Mouse (Mus musculus): Measurements from ENCODE around the gene Calhm5. TPM values are rescaled to one million over a fixed set of nuclear protein-coding genes. Genes with fewer than 3 reads are reported as not detected.

Gene Calhm5
- 0.39 and 0.74 TPM in 2 replicates for polyA plus RNA-seq (2015; fragmentation: Nextera tagmentation; extraction: Ambion mirVana)

DNA sequence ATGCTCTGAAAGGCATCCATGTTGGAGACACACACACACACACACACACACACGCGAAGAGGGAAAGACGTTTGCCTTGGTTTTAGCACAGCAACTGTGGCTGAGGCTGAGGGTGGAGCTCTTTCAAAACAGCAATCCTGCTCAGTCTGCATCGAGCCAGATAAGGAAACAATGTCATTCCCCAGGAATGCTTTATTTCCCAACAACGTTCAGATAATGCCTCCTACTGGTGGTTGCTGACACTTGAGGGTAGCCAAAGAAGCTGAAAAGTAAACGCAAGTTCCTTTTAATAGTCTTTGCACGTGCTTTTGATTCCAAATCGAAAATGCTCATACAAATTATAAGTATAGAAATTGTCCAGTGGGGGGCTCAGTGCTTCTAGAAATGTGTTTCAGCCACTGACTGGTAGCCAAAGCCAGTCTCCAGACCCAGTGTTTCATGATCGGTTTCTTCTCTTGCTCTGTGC lies at the start of gene Calhm5:
Calhm5 (minus strand) TSS at position 102 of the 466 bp plus-strand sequence.
- WGBS, result 22% methylated on average over 9 of the region's 9 CpGs
- Histone ChIP-seq H3K9me3 (replicated peaks) (no peaks in the 10 kb centered on the region), H3K4me1 (peaks cover 4% of the 10 kb centered on the region; the same call in 1 of the 2 replicates), H3K27me3 (no peaks in the 10 kb centered on the region), H3K27ac (no peak within 1 kb of the TSS), H3K9ac (no peak within 1 kb of the TSS), H3K36me3 (no peaks in the 10 kb centered on the region), H3K4me2 (peak within 1 kb of the TSS; percentile 47), H3K4me3 (replicated peaks) (peak within 1 kb of the TSS; percentile 27)
- ATAC-seq (replicated peaks; ENCODE audit: low FRiP score), result peak; percentile 75

DNA sequence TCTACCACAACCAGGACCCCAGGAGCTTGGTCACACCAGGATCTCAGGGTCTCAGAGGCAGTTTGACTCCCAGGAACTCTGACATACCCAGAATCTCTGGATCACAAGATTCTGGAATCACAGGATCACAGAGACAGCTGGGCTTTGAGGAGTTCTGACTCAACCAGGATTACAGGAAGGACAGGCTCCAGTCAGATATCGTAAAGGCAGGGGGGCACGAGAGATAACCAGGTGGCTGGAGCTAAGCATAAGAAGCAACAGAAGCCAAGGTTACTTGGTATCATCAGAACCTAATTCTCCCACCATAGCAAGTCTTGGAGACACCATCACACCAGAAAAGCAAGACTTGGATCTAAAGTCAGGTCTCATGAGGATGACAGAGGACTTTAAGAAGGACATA lies 45.4 kb upstream of the Calhm5 start:
- Histone ChIP-seq H3K27me3 (no peaks in the 10 kb centered on the region), H3K36me3 (no peaks in the 10 kb centered on the region), H3K4me3 (replicated peaks) (no peak overlapping the region), H3K4me2 (no peak overlapping the region), H3K9me3 (replicated peaks) (no peaks in the 10 kb centered on the region), H3K9ac (no peak overlapping the region), H3K27ac (no peak overlapping the region), H3K4me1 (no peaks in the 10 kb centered on the region)
- 88% methylated on average over 2 of the region's 2 CpGs for WGBS
- ATAC-seq (replicated peaks; ENCODE audit: low FRiP score), result no peak

DNA sequence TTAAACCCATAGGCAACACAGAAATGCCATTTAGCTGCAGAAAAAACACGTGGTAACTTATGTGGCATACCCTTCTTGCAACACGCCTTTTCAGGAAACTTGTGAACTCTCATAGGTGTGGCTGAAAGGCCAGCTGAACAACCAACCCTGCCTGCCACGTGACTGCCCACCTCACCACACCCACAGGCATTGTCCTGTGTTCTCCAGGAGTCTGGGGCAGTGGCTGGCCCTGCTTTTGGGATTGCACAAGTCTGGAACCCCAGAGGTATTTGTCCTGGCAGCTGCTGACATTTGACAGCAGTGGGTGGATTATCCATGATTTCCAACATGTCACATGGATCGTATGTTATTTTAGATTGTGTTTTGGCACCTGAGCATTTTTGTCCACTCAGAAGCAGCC lies 43.4 kb upstream of the Calhm5 start:
- no peak for ATAC-seq (replicated peaks; ENCODE audit: low FRiP score)
- Histone ChIP-seq H3K27ac (no peak overlapping the region), H3K9ac (no peak overlapping the region), H3K4me1 (no peaks in the 10 kb centered on the region), H3K27me3 (no peaks in the 10 kb centered on the region), H3K4me2 (no peak overlapping the region), H3K9me3 (replicated peaks) (no peaks in the 10 kb centered on the region), H3K36me3 (no peaks in the 10 kb centered on the region), H3K4me3 (replicated peaks) (no peak overlapping the region)
- WGBS, result 71% methylated on average over 4 of the region's 4 CpGs

DNA sequence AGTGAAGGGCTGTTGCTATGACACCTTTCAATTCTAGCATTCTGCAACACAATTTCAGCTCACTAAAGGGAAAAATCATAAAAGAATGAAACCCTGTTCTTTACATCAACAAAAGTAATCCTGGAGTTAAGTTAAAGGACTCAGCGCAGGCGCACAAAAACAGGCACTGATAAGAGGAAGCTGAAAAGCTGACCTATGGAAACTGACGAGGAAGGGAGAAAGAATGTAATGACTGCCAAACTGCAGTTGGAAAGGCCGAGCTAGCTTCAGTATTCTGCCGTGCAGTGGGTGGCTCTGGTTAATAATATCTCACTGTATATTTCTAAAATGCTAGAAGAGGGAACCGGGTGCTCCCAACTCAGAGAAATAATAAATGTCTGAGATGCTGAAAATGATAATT lies 41.7 kb upstream of the Calhm5 start:
- Histone ChIP-seq H3K4me2 (no peak overlapping the region), H3K27ac (no peak overlapping the region), H3K9ac (no peak overlapping the region), H3K27me3 (no peaks in the 10 kb centered on the region), H3K4me1 (no peaks in the 10 kb centered on the region), H3K4me3 (replicated peaks) (no peak overlapping the region), H3K9me3 (replicated peaks) (no peaks in the 10 kb centered on the region), H3K36me3 (no peaks in the 10 kb centered on the region)
- 70% methylated on average over 6 of the region's 6 CpGs for WGBS
- no peak for ATAC-seq (replicated peaks; ENCODE audit: low FRiP score)

DNA sequence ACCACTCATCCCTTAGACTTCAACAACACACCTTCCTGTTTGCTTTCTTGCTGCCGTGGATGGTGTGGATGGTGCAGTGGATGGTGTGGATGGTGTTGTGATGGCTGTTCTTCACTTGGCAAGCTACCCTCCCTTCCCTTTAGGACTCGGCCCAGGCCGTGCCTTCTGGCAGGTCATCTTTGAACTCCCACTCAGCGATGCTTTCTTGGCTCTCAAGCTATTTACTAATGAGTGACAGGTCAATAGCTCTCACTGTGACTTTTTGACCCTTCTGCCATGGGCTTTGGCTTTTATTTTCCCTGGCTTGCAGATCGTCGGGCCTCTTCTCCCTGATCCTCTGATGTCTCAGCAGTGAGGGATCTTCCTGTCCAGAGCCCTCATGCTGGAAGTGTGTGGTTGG lies 40.1 kb upstream of the Calhm5 start:
- H3K4me1 ChIP-seq, result no peaks in the 10 kb centered on the region

DNA sequence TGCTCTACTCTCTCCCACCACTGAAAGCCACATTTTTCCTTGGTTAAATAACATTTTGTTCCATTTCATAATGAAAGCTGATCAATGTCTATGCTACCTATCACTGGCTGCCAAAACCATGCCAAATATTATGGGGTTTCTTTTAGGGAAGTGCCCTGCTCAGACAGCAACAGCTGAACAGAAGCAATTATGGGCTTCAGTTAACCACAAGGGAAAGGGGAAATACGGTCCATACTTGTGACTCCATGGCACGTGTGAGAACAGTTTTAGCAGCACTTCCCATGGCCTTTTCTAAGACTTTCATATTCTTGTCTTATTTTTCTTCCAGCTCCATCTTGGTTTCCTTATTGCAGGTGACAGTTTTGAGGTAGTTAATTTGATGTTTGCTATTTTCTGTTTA lies 35.0 kb upstream of the Calhm5 start:
- ATAC-seq (replicated peaks; ENCODE audit: low FRiP score), result no peak
- Histone ChIP-seq H3K4me3 (replicated peaks) (no peak overlapping the region), H3K4me2 (no peak overlapping the region), H3K27ac (no peak overlapping the region), H3K27me3 (no peaks in the 10 kb centered on the region), H3K36me3 (no peaks in the 10 kb centered on the region), H3K9me3 (replicated peaks) (no peaks in the 10 kb centered on the region), H3K4me1 (peaks cover 9% of the 10 kb centered on the region; the same call in 1 of the 2 replicates), H3K9ac (no peak overlapping the region)
- WGBS, result 78% methylated on average over 2 of the region's 2 CpGs

More for the DNA sequence above, 40.1 kb upstream of the Calhm5 start:
- Histone ChIP-seq H3K9ac (no peak overlapping the region), H3K36me3 (no peaks in the 10 kb centered on the region), H3K4me3 (replicated peaks) (no peak overlapping the region), H3K27me3 (no peaks in the 10 kb centered on the region), H3K9me3 (replicated peaks) (no peaks in the 10 kb centered on the region), H3K27ac (no peak overlapping the region), H3K4me2 (no peak overlapping the region)
- 0 out of 2 replicates have a peak, but pooled peaks have one; percentile 52 for ATAC-seq (replicated peaks; ENCODE audit: low FRiP score)
- WGBS, result 10% methylated on average over 6 of the region's 6 CpGs

DNA sequence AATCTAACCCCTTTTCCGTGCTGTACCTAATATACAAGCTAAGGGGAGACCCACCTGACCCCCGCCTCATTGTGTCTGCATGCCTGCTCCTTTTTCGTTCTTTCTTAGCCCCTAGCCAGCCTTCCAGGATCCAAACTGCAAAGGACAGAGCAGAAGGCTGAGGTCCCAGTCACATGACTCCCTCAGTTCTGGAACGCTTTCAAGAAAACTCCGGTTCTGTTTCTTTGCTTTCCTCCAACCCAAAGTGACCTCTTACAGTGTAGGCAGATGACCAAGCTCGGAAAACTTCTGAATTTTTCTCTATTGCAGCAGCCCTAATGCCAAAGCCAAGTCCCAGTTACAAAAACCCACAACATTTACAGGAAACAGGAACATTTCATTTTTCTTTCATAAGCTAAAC lies 32.1 kb upstream of the Calhm5 start:
- H3K27ac ChIP-seq, result no peak overlapping the region
- H3K4me1 ChIP-seq, result peaks cover 9% of the 10 kb centered on the region; the same call in 1 of the 2 replicates
- no peak overlapping the region for H3K4me3 ChIP-seq (replicated peaks)
- ATAC-seq (replicated peaks; ENCODE audit: low FRiP score), result no peak
- H3K27me3 ChIP-seq, result no peaks in the 10 kb centered on the region
- no peaks in the 10 kb centered on the region for H3K9me3 ChIP-seq (replicated peaks)
- WGBS, result 67% methylated on average over 6 of the region's 6 CpGs
- H3K36me3 ChIP-seq, result no peaks in the 10 kb centered on the region
- no peak overlapping the region for H3K9ac ChIP-seq
- H3K4me2 ChIP-seq, result peak overlapping the region; percentile 89; the same call in 1 of the 2 replicates

DNA sequence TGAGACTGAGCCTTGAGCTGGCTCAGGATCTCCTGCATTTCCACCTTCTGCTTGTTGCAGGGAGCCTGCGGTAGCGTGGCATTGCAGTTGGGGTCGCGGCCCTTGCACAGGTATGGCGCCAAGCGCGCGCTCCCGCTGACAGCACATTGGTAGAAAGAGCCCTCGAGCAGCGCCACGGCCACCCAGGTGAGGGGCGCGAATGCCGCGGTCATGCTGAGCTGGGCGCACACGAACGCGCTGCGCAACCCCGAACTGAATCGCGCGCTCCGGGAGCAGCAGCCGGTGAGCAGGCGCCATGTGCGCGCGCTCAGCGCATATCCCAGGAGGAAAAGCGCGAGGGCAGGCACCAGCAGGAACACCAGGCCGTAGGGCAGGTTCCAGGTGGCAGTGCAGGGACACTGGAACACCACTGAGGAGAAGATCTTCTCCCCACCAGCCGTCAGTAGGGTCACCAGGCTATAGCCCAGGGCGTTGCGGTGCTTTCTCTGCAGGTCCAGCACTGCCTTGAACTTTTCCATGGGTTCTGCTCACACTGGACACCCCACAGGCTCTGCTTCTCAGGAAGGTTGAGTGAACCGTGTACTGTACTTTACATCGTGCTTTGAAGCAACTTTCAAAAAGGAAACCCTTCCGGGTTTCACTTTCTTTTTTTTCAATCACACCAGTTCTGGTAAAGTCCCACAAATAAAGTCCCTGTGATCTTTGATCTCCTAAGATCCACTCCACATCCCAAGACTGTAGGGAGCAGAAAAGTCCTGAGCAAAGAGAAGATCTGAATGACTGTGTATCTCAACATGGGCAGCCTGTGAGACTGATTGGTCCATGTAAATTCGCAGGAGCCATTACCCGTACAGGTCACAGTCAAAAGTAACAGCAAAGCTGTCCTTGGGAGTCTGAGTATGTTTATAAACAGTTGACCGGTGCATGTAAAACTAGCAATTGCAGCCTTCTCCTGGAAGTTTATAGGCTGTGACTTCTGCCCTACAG lies 31.4 kb upstream of the Calhm5 start, which contains the start of gene Calhm6:
Calhm6 (minus strand) TSS at position 593 of the 987 bp plus-strand sequence.
- Histone ChIP-seq H3K27ac (no peak within 1 kb of the TSS), H3K27me3 (no peaks in the 10 kb centered on the region), H3K36me3 (no peaks in the 10 kb centered on the region), H3K4me3 (replicated peaks) (peak within 1 kb of the TSS; percentile 56), H3K4me1 (peaks cover 9% of the 10 kb centered on the region; the same call in 1 of the 2 replicates), H3K9me3 (replicated peaks) (no peaks in the 10 kb centered on the region), H3K9ac (peak within 1 kb of the TSS; percentile 47), H3K4me2 (peak within 1 kb of the TSS; percentile 89)
- 16% methylated on average over 44 of the region's 44 CpGs for WGBS
- peak; percentile 88 for ATAC-seq (replicated peaks; ENCODE audit: low FRiP score)

DNA sequence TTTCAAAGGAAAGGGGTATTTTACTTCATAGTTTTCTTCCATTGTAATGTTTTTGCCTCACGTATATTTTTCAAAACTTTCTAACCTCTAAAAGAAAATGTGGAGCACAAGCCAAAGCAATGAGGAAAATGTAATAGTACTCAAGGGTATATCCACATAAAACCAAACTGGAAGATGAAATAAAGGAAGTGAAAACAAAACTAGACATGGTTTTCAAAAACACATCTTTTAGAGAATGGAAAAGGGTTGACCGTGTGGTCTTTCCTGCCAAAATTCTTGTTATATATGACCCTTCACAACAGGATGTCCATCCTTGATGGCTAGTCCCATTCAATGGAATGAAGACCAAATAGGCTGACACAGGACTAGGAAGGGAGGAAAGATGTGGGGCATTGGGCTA lies 22.1 kb upstream of the Calhm5 start:
- WGBS, result 86% methylated on average over 2 of the region's 2 CpGs
- H3K4me3 ChIP-seq (replicated peaks), result no peak overlapping the region

DNA sequence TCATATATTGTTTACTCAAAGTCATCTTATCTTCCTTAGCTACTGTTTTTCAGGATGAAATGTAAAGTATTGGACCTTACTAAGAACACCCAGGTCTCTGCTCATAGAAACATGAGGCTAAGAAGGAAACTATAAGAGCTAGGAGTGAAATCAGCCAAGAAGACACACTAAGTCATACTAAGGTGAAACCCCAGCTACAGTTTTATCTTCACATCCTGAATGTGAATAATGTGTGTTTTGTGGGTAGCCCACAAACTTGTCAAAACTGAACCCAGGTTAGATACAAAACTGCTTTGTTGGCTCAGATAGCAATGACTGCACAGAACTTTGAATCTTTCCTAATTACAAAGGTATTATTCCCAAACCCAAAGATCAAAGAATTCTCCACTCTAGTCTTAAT lies 21.5 kb upstream of the Calhm5 start:
- Histone ChIP-seq H3K4me1 (no peaks in the 10 kb centered on the region), H3K9me3 (replicated peaks) (no peaks in the 10 kb centered on the region), H3K4me2 (no peak overlapping the region), H3K4me3 (replicated peaks) (no peak overlapping the region), H3K27me3 (no peaks in the 10 kb centered on the region), H3K9ac (no peak overlapping the region), H3K27ac (no peak overlapping the region), H3K36me3 (no peaks in the 10 kb centered on the region)
- ATAC-seq (replicated peaks; ENCODE audit: low FRiP score), result no peak

More for the DNA sequence above, 22.1 kb upstream of the Calhm5 start:
- Histone ChIP-seq H3K4me2 (no peak overlapping the region), H3K4me1 (no peaks in the 10 kb centered on the region), H3K9me3 (replicated peaks) (no peaks in the 10 kb centered on the region), H3K9ac (no peak overlapping the region), H3K36me3 (no peaks in the 10 kb centered on the region), H3K27ac (no peak overlapping the region), H3K27me3 (no peaks in the 10 kb centered on the region)
- no peak for ATAC-seq (replicated peaks; ENCODE audit: low FRiP score)

DNA sequence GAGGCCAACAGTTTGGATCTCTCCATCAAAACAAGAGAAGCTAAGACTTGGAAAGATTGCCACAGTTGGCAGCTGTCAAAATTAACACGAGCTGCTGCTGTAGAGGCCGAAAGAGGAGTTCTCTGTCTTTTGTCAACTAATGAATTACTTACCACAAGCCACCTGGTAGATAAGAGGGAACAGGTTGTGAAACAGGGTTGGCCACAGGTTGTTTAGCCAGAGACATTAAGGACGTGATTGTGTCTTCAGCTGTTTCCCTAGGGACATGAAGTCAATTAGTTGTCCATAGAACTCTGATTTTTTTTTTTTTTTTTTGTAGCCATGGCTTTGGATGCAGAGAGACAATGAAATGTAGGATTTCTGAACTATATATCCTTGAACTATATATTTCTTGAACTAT lies 20.8 kb upstream of the Calhm5 start:
- Histone ChIP-seq H3K36me3 (no peaks in the 10 kb centered on the region), H3K4me2 (no peak overlapping the region), H3K9ac (no peak overlapping the region), H3K4me1 (no peaks in the 10 kb centered on the region), H3K4me3 (replicated peaks) (no peak overlapping the region), H3K27ac (no peak overlapping the region), H3K27me3 (no peaks in the 10 kb centered on the region), H3K9me3 (replicated peaks) (no peaks in the 10 kb centered on the region)
- ATAC-seq (replicated peaks; ENCODE audit: low FRiP score), result no peak
- WGBS, result 48% methylated on average over 3 of the region's 3 CpGs

DNA sequence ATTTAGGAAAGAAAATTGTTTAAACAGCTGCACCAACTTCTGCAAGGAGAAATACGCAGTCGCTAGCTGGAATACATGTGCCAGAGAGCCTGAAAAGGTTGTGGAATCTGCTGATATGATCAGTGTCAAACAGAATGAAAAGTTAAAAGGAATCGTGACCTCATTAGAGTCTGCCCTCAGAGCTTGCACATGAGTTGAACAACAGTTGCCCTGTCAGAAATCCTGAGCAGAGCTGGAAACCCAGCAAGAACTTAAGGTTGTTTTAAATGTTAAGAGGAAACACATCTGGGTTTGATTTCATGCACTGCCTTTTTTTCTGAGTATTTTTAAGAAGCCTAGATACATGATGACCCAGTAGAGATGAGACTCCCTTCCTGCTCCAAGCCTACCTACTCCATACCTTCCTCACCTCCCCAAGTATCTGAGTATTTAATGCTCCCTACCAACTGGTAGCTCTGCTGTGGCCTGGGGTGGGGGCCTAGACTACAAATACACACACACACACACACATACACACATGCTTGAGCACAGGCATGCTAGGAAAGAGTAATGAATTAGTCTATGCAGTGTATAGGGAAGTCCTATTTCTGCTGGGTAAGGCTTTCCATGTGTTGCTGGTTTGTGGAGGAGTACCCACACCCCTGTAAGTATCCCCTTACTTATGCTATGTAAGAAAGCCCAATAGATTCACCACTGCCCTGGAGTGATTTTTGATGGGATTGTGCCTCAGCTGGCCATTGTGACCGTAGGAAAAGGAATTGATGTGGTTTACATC lies 15.8 kb upstream of the Calhm5 start:
- ATAC-seq (replicated peaks; ENCODE audit: low FRiP score), result no peak
- H3K4me2 ChIP-seq, result no peak overlapping the region
- 0 out of 2 replicates have a peak, but pooled peaks cover 3% of the 10 kb centered on the region for H3K4me1 ChIP-seq

More for the DNA sequence above, 15.8 kb upstream of the Calhm5 start:
- Histone ChIP-seq H3K27ac (no peak overlapping the region), H3K9me3 (replicated peaks) (no peaks in the 10 kb centered on the region), H3K36me3 (no peaks in the 10 kb centered on the region), H3K9ac (no peak overlapping the region), H3K4me3 (replicated peaks) (no peak overlapping the region), H3K27me3 (no peaks in the 10 kb centered on the region)
- 62% methylated on average over 4 of the region's 4 CpGs for WGBS
